Mouse (Mus musculus): Measurements from ENCODE around the gene Tmx1.

GRCm38 (mm10) chr12:70451533-70451932, 1.4 kb upstream of the Tmx1 start:
- TF ChIP-seq CTCF (IDR thresholded peaks at IDR 0.05; ENCODE audit: low read depth) (no peak), EP300 (IDR thresholded peaks at IDR 0.05; ENCODE audit: low read depth) (no peak)
